Mouse (Mus musculus) embryonic fibroblast, embryonic 13.5 days (primary cell): ENCODE measurements at regions not wholly inside any gene's neighbourhood (a gene's known extent, or its start where the extent isn't known, plus 50 kb on each side); places are given as distances from the start of the nearest gene placed in this dataset.

Experiments used
- CTCF ChIP-seq: IDR thresholded peaks from 2 replicates; pipeline ENCODE4 v1.5.1; 2011; ENCODE audit warnings: mild to moderate bottlenecking, control low read depth, low read length, moderate library complexity, borderline replicate concordance; ENCODE audit not compliant: insufficient read depth
- POLR2A ChIP-seq: IDR thresholded peaks from 2 replicates; pipeline ENCODE4 v1.6.1; 2011; ENCODE audit warnings: low read depth, mild to moderate bottlenecking, control low read depth, low read length, moderate library complexity

GRCm38 (mm10) chr2:33981936-33982335 lies 94.2 kb upstream of the Mvb12b start:
- TF ChIP-seq CTCF, result no peak
- no peak for TF ChIP-seq POLR2A
